Mouse (Mus musculus): ENCODE measurements around the gene St6galnac3.

Gene St6galnac3

DNA sequence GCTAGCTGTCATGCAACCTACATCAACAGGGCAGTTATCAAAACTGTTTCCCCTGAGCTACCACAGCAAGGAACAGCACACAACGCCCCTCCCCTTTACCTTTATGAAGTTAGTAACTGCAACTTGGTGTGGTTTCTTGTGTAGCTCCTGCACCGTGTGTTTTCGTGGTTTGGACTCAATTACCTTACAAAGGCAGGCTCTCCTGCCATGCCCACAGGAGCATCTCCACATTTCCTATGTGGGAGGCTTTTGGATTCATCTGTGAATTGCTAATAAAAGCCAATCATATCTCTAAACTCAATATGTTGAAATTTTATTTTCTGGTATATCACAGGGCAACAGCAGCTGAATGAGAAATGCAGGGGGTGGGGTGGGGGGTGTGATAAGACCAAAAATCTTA lies 144.8 kb downstream of the St6galnac3 start:
- DNase-seq = no peak

DNA sequence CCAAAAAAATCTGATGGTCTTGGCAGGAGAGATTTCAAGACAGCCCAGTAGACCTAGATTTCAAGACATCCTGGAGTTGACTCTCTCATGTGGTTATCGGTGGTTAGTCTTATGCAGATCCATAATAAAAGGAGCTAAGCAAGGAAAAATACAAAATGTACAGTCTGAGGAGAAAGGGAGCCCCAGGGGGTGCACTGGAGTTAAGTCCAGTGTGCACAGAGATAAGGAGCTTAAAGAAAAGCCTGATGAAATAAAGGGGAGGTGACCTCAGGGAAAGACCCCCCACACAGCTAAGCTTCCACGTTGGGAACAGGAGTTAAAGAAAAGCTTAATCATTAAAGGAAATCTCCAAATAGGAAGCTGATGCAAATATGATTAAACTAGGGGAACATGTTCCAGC lies 147.7 kb downstream of the St6galnac3 start:
- no peak for DNase-seq

DNA sequence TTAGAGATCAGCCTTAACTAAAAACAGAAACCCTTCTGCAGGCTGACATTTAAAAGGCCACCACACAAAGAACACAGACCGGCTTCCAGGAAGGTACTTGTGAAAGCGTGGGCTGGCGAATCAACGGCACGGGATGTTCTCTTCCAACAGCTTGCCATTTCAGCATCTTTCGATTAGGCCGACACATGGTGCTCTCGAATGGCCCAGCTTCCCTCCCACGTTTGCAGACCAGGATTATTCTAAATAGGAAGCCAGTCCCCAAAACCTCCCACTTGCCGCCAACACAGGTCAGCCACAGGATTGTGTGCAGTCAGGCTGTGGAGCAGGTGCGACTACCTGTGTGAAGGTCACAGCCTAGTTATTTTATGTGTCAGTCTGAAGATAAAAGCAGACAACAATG lies 153.8 kb downstream of the St6galnac3 start:
- no peak for DNase-seq

DNA sequence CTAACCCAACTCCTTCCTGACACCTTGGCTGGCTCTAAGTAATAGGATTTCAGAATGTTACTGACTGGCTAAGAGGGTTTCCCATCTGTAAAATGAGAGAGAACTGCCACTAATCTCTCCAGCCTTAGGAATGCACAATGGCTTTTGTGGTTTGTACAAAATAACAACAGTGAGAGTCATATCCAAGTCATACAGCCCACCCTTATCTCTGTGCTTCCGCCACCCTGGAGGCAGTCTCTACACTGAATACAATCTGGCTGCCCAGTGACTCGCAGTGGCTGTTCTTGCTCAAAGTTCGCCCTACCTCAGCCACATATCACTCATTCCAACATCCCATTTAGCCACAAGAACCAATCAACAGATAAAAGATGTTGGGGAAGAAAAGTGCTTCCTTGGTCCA lies 156.2 kb downstream of the St6galnac3 start:
- DNase-seq = no peak

DNA sequence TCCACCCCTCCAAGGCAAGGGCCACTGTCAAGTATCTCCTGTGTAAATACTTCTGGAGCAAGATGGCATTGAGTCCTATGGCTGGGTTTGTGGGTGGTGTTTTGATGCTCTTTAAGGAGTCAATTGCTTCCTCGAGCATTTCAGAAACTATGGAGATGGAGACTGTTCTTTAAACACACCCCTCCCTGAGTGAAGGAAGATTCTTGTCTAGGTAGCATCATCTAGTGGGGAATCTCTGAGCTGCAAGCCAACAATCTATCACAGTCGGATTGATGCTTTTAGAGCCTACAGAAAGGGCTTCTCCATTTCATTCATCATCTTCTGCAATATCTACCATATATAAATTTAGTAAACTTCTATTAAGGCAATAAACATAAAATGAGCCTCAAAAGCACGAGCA lies 157.1 kb downstream of the St6galnac3 start:
- DNase-seq = no peak

DNA sequence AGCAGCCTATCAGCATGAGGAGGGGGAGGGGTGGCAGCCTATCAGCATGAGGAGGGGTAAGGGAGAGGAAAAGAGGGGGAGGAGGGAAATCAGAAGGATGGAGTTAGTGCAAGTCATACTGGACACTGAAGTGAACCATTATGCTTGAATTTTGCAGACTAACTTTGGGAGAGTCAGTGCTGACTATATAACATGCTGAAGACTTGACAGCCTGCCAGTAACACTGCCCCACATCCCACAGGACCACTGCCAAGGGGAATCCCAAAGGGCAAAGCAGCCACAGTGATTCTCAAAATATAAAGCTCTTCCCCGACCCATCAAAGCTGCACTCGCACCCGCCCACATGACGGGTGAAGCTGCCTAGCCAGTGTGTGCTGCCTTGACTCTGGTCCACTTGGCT lies 157.5 kb downstream of the St6galnac3 start:
- DNase-seq = no peak

DNA sequence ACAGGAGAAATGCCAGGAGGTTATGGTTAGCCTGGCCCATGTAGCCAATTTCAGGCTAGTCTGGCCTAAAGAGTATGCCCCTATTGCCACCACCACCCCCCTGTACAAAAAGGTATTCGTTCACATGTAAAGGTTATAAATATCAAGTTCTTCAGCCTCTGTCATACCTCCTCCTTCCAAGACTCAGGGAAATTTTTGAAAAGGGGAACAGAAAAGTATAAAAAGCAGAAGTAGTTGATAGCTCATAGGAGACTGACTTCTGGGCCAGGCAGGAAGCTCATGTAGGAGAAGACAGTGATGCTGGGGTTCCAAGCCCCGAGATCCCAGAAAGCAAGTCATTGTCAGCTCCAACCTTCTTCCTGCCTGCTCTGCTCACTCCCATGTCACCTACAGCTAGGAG lies 158.9 kb downstream of the St6galnac3 start:
- DNase-seq = no peak

DNA sequence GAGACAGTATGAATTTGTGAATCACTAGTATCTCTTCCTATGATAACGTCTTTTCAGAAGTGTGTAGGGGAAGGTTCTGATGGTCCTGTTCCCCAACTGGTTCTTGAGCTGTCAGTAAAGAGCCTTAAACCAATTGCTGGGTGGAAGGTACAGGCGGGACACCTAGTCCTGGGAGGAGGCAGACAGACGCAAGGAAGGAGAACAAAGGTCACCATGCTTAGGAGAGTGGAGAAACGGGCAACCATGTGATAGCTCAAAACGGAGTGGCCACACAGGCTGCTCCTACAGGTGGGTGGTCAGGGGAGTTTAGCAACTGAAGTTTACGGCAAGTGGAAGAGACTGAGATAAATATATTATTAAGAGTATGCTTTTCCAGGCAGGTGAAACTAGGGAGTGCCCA lies 164.1 kb downstream of the St6galnac3 start:
- DNase-seq = no peak

DNA sequence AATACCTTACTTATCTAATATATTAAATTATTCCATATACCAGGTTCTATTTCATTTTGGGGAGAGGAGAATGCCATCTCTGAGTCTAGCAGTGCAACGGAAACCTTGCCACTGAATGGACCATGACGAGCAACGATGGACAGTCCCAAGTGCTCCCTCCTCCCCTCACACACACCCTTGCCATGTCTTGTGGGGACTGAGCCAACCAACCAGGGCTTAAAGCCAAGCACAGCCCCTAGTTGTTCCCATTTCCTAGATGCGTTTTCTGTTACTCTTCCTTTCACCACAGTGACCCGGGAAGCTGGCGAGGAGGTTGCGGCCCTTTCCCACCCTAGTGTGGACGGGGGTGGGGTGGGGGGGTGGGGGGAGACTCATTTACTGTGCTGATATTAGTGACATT lies 165.4 kb downstream of the St6galnac3 start:
- DNase-seq = no peak

DNA sequence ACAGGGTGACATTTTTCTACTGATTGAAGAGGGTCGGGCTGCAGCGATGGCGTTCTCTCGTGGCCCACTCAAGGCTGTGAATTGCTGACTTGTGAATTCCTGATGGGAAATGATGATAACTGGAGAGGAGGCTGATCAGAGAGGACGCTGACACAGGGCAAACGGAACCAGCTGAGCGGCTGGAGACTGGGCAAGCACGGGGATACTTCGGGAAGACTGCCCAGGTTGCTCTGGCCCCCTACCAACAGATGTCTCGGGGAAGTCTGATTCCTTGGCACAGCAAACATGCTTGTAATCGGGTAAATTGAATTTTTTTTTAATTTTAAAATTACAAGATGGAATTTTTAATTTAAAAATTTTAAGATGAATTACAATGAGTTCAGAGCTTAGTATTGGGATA lies 168.4 kb downstream of the St6galnac3 start:
- DNase-seq = peak; percentile 4

DNA sequence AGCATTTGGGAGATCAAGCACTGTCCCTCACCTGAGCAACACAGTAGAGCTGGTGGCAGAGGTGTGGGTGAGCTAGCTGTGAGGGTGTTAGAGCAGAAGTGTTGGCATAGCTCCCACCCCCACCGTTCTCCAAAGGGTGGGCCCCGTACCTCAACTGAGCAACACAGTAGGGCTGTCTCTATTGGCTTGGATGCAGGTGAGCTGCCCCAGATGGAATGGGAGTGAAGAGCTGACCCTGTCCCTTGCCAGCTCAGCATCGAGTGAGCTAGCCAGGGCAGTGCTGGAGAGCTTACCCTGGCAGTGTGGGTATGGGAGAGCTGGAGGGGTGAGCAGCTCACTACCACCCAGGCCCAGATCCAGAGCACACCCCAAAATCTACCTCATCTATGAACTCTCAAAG lies 171.3 kb downstream of the St6galnac3 start:
- DNase-seq = no peak

DNA sequence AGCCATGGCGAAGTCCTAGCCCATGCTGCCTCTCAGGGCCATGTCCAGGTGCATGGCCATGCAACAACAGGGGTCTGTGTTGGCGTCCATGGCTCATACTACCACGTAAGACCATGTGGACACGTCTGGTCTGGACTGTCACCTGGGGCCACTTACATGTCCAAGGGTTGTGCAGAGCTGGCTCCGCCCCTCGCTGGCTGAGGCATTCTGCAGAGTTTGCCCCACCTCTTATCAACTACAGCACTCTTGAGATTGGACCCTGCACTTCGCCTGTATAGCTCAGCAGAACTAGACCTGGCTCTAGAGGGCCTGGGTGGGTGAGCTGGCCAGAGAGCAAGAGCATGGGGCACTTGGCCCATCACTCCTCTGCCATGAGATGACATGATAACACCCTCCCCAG lies 171.7 kb downstream of the St6galnac3 start:
- DNase-seq = no peak

DNA sequence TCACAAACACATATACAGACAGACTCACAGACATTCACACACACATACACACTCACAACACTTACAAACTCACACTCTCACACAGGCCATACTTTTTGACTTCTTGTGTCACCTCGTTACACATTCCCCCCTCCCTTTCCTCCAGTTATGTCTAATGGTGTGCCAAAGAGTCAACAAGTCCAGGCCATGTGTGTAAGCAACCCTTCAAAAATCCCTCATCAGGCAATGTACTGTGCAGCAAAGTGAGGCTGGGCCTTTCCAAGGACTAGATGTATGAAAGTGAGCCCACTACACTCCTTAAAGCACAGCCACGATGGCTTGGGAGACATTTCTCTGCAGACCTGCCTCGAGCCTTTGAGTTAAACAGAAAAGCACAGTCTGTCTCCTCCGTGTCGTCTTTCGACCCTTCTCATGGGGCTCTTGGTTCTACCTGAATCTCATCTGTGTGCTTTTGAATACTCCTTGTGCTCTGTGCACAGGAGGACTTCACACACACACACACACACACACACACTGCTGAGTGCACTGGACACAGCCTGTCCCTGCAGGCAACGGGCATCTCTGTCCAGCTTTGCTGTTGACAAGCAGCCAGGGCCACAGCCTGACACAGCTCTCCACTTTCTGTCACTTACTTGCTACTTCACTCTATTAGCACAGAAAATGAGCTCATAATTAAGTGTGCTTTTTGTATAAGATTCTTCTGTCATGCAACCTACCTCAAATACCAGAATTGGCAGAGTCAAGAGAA lies 177.9 kb downstream of the St6galnac3 start:
- peak; percentile 11 for DNase-seq

DNA sequence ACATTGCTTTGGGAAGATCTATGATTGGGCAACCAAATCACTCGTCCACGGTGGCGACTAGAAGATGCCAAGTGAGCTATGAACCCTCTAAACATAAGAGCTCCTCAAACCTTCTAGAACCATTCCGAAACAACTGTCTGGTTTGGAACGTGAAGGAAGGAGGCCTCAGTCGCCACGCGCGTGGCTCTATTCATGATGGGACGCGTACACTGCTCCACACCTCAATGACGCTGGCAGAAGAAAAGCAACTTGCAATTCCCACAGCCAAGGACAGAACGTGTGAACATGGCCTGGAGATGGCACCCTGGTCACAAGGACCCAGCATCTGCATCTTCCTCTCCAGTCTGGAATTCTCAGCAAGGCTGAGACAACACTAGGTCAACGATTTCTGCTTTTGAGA lies 185.1 kb downstream of the St6galnac3 start:
- DNase-seq = no peak

DNA sequence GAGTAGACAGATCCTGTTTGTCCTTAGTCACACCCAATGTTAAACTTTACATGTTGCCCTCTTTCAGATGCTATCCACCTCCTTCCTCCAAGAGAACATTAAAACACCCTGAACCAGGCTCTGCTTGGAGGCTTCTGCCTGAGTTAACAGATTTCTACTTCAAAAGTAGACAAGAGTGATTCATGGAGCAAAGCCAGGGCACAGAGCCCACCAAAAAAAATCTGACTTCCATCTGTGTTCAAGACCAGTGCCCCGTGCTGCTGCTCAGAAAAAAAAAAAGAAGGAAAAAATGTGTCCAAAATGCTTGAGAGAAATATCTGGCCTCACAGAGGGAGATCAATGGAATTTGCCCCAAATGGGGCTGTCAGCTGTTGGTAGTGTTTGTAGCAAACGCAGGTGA lies 186.6 kb downstream of the St6galnac3 start:
- no peak for DNase-seq

DNA sequence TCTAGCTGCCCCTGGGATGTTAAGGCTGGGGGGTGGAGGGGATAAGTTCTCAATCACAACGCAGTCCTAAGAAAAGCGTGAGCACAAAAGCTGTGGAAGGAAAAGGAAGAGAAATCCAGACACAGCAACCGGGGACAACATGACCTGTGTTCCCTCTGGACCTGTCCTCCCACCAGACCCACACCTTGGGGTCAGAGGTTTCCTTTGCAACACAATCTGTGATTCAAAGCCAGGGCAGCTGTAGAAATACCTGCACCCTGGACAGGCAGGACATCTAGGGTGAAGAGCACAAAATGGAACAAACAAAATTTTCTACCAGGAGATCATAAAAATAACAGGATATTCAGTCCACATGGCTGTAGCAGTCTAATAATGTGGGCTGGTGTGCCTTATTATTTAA lies 187.5 kb downstream of the St6galnac3 start:
- DNase-seq = no peak

DNA sequence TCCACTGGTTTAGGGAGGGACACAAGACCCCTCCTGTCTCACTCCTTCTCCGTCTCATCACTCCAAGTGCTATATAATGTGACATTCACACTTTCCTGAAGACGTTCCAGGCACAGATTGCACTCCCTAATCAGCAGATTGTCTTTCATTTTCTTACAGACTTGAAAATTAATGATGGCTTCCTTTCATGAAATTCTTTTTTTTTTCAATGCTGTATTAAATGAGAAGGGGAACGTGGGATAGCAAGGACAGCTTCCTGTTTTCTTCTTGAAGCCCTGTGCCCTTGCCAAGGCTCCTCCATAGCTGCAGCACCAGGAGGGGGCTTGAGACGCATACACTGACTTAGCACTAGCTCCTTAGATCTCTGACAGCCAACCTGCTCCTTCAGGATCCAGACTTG lies 188.7 kb downstream of the St6galnac3 start:
- DNase-seq = no peak

DNA sequence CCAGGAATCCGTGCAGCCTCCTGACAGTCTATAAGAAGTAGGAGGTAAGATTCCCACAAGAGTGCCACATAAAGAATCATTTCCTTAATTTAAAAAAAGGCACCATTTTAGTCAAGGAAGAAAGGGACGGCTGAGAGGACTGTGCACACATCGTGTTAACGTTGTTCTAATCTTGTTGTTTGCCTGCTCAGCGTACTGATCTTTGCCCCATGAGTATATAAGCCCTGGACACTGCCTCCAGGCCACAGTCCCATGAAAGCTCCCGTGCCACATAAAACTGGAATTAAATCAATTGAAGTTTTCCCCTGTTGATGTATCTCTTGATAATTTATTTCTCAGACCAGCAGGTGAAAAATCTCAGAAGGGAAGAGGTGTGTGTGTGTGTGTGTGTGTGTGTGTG lies 195.8 kb downstream of the St6galnac3 start:
- DNase-seq = no peak

DNA sequence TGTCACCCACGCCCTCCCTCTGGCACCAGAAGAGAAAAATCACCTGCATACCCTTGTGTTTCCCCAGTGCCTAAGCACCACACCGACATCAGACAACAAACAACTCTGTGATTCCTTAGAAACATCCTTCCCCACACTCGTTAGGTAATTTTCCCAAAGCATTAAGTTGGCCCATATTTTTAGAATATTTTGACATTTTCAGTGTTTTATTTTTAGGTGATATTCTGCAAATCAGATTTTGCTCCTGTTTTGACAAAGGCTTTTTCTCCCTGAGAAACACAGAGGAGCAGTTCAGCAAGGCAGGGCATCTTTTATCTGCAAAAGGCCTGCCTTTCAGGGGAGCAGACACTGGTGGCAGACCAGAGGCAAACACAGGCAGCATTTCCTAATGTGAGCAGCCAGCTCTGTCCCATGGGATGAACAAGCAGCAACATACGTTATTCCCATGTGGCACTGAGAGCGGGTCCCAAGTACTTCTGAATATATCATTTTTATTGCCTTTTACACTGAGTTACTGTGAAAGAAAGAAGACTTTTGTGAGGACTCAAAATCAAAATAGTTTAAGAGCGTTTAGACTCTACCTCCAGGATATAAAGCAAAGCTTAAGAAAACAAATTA lies 199.7 kb downstream of the St6galnac3 start:
- DNase-seq = no peak

DNA sequence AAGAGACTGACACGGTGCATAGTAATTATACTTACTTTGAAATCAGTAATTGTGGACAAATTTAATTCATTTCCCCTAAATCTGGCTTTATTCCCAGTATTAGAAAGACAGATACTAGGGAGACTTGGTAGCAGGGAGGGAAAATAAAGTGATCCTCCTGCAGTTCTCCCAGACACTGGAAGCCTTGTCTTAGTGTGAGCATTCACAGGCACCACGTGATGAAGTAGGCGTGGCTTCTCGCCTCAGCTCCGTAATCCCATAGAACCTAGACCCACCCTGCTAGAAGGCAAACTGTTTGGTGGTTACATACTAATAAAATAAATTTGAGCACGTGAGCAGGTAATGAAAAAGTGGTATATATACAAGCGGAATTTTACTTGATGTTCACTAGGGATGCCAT lies 208.1 kb downstream of the St6galnac3 start:
- no peak for DNase-seq

DNA sequence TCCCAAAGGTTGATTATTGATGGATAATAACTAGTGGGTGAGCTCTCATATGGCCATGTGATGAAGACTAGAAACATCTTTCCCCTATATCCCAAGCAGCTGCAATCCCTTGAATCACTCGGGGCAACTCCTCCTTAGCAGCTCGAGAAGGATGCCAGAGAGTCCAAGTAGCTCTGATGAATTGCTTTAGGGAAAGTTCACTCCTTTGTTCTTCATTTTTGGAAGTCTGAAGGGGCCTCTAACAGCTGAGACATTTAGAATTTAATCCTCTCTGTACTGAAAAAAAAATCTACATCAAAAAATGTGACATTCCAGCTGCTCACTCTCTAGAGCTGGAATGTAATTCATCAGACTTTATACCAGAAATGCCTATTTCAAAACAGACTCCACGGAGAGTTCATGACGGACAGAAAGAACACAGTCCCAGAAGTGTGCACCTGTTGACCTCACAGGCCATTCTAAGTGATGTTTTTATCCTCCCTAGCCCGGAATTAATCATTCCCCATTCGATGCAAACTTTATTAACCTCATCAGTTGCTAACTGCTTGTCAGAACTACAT lies 211.4 kb downstream of the St6galnac3 start:
- DNase-seq = no peak

DNA sequence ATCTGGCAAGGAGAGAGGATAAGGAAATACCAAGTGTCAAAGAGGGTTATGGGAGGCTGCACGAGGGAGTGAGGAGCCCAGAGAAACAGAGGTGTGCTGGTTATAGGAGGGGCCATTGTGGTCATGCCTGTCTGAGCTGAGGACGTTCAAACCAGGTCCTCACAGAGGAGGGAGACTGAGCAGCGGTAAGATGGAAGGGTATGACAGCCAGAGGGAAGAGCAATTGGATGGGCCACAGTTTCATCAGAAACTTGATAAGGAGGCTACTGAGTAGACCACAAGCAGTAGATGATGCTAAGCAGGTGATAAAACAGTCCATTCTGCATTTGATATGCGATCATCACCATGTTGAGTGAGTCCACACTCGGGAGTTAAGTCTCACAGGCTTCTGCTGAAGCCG lies 212.4 kb downstream of the St6galnac3 start:
- DNase-seq = no peak

DNA sequence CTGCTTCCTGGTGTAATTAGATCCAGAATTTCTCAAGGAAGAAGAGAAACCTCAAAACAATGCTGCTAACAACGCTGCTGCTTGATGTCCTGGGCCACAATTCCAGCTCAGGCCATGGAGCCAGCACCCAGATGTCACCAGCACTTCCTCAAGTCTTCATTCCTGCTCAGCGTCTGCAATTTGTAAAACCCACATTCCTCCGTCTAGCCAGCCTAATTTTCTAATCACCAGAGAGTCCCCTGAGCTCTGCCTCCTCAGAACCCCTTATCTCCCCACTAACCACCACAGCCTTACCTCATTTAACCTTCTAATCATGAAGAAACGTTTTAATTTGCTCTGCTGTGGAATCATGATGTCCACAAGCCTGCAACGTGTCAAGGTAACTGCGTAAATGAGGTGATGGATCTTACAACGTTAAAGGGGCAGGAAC lies 213.8 kb downstream of the St6galnac3 start:
- DNase-seq = no peak

DNA sequence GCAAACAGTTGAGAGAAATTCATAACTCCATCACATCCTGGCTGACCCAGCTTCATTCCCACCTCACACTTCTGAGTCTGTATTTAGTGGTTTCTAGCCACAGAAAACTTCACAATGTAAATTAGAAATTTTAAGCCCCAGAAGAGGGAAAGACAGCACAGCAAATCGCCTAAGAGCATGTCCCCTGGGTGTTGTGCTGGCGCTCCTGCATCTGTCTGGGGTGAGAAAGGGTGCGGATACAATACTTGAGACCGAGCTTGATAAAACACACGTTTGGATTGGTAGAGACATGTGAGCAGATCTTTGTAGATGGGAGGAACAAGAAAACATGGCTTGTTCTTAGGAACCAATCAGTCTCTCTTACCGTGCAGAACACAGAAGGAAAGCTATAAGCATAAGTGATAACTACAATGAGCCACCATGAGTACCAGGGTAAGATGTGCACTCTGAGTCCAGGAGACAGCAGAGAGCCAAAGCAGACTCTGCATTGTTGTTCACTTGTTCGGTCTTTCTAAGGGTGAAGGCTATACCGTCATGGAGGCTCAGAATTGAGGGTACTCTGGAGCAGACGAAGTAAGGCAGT lies 214.8 kb downstream of the St6galnac3 start:
- DNase-seq = no peak

Measured in cerebellum, adult 11 months (tissue).